Mouse (Mus musculus): ENCODE data around the gene Kir3dl1.
"Not testable (repeated sequence)": the region's sequence is repeated elsewhere in the genome, so short reads cannot be mapped to it uniquely, and the experiment has no call there.

The Kir3dl1 gene

GRCm38 (mm10) chrX:136517699-136518098 lies at the start of gene Kir3dl1:
Gene Kir3dl1, plus strand, starts transcription at chrX:136517999.
- not testable (repeated sequence) for DNase-seq (ENCODE audit: low spot score in 2 of 2)

GRCm38 (mm10) chrX:136543956-136544355 lies 26.2 kb downstream of the Kir3dl1 start, which contains the start of gene Kir3dl2:
Gene Kir3dl2, minus strand, starts transcription at chrX:136544056.
- DNase-seq (ENCODE audit: low spot score in 2 of 2): not testable (repeated sequence)

GRCm38 (mm10) chrX:136569094-136569493 lies 51.3 kb downstream of the Kir3dl1 start:
- not testable (repeated sequence) for DNase-seq (ENCODE audit: low spot score in 2 of 2)
